Mouse (Mus musculus) kidney, postnatal 14 days (tissue): ENCODE measurements around the gene Zfp790.
A peak's percentile ranks its signal among the peaks of the same experiment; 100 is the strongest.
"Not testable (repeated sequence)": the region's sequence is repeated elsewhere in the genome, so short reads cannot be mapped to it uniquely, and the experiment has no call there.

Experiments used
- DNase-seq: peaks from one replicate; pipeline ENCODE4 v3.0.0; 2022; ENCODE audit warnings: mixed read lengths

Zfp790 gene

DNA sequence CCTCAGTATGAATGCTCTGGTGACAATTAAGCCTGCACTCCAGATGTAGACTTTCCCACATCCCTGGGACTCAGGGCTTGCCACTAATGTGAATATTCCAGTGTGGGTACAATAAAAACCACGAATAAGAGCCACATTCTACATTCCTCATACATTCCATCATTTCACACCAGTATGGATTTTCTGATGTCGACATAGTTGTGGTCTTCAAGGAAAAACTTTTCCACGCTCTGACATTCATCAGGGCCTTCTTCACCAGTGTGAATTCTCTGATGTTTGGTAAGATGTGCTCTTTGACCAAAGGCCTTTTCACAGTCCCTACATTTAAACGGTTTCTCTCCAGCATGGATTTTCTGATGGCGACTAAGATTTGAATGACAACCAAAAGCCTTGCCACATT lies 28.7 kb downstream of the Zfp790 start:
- DNase-seq = no peak

DNA sequence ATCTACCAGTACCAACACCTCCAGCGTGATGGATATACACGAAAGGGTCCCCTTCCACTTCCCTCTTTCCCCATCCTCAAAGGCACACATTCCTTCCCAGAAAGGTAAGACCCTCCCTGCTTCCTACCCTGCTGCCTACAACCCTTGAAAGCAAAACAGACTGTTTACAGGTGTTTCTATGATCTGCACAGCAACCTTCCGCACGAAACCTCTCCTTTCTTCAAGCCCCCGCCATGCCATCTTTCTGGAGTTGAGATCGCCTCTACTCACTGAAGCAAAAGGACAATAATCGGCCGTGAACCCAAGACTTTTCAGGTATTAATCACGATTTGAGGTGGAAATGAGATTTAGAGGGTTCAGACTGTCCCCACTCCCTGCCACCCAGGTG lies 36.9 kb downstream of the Zfp790 start:
- DNase-seq = no peak

DNA sequence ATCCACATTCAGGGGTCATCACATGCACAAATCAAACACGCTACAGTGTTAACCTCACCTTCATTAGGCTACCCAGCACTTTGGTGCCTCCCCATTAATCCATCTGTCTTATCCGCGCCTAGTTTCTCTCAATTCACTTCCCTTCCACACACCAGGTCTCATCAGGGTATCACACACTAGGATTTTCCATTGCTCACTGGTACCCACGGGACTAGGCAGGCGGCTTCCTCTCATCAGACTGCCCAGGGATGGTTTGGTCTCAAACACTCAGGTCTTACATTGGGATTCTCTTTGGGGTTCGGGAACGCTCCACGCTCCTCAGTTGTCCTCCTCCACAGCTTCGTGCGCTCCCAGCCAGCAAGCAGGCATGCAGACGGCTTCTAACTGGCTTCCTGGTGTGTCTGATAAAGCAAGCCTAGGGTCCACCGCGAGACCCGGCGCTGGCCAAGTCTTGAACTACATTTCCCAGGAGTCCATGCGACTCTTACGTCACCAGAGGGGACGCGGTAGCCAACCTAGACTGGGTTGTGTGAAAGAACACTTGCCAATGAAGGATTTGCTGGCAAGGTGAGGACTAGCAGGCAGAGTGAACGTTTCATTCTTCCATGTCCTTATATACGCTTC lies 37.4 kb downstream of the Zfp790 start, which contains the start of gene Zfp940:
TSS of gene Zfp940 (minus strand) at position 451 of the 624 bp plus-strand sequence.
- peak; percentile 90 for DNase-seq

DNA sequence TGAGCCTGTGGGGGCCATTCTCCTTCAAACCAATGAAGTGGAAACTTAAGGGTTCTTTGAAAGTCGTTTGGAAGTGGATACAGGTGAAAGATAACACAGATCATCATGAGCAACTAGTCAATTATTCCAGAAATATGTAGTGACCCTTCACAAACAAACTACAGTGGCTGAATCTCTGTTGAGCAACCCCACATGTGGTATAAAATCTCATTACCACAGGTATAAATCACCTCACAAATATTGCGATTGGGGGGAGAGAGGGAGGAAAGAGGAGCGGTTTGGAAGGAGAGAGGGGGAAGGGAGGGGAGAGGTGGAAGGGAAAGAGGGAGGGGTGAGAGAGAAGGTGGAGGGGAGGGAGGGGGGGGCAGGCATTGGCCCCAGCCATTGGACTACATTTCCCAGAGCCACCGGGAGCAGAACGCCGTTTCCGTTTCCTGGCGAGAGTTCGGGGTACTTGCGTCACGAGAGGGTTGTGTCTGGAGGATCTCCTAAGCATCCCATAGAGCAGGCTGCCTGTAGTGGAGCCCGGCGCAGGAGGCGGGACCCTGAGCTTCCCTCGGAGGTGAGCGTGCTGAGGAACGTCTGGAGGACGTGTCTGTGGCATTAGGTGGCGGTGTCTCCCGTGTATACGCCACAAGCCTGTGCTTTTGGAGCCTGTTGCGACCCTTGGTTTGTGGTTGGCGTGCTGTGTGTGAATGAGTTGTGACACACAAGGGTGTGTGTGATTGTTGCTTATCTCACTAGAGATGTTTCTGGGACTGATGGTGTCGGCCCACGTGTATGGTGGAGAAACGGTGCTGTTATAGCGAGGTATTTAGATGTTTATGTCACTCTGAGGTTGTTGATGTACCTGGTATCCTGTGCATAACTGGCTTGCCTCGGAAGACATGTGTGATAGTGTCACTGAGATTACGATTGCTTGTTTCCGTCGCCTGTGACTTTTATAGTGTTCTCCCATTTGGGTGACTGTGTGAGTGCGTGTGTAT lies 43.9 kb downstream of the Zfp790 start, which contains the start of gene Zfp420:
TSS of gene Zfp420 (plus strand) at position 448 of the 986 bp plus-strand sequence.
- peak; percentile 93 for DNase-seq

DNA sequence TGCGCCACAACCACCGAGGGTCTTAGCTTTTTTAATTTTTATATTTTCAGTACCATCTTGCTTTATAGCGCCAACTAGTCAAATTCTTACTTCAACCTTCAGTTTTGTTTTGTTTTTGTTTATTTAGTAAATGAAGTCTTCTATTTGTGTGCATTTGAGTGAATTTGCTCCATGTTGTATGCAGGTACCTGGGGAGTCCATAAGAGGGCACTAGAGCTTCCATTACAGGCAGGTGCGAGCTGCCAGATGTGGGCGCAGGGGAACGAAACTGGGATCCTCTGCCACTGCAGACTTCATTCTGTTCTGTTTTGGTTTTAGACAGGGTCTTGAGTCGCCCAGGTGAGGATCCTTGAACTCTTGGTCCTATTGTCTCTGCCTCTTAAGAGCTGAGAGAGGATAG lies 45.7 kb downstream of the Zfp790 start:
- no peak for DNase-seq

DNA sequence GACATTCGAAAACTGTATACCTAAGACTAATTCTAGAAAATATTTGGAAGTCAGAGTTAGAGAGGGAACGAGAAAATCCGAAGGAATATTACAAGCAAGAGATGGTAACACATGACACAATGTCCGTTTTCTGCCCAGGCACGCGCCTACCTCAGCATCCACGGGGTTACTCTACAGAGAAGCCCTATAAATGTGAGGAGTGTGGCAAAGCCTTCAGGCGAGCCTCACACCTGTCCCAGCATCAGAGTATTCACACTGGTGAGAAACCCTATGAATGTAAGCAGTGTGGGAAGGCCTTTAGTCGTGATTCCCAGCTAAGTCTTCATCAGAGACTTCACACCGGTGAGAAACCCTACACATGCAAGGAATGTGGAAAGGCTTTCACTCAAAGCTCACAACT lies 58.3 kb downstream of the Zfp790 start:
- DNase-seq = no peak

DNA sequence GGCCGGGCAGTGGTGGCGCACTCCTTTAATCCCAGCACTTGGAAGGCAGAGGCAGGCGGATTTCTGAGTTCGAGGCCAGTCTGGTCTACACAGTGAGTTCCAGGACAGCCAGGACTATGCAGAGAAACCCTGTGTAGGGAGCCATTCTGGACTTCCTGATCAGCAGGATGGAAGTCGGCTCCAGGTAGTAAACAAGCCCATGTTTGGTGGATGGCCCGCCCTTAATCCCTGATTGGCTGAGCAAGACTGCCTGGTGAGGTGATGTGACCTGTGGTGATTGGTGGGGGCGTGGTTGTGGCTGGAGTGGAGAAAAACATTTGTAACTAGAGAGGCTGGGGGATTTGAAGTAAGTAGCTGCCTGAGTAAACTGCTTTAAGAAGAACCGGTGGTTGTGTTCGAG lies 61.6 kb downstream of the Zfp790 start:
- not testable (repeated sequence) for DNase-seq

DNA sequence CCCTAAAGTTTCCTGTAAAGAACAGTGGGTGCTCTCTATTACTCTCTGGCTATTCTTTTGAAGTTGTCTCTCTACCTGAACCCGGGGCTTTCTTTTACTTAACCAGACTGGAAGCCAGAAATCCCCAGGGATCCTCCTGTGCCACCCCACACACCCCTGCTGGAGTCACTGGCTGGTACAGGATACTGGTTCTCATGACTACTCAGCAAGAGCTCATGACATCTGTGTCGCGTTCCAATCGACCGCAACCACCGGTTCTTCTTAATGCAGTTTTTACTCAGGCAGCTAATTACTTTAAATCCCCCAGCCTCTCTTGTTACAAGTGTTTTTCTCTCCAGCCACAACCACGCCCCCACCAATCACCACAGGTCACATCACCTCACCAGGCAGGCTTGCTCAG lies 64.1 kb downstream of the Zfp790 start:
- DNase-seq = no peak
